Mouse (Mus musculus) kidney, postnatal 25 days (tissue): ENCODE measurements around the gene Hspa5.
"Not testable (repeated sequence)": the region's sequence is repeated elsewhere in the genome, so short reads cannot be mapped to it uniquely, and the experiment has no call there.

Source experiments
- DNase-seq, 2 experiments: peaks; one replicate each; pipeline ENCODE4 v3.0.0; 2021; ENCODE audit warnings: mixed read lengths in 2 of 2

The Hspa5 gene

DNA sequence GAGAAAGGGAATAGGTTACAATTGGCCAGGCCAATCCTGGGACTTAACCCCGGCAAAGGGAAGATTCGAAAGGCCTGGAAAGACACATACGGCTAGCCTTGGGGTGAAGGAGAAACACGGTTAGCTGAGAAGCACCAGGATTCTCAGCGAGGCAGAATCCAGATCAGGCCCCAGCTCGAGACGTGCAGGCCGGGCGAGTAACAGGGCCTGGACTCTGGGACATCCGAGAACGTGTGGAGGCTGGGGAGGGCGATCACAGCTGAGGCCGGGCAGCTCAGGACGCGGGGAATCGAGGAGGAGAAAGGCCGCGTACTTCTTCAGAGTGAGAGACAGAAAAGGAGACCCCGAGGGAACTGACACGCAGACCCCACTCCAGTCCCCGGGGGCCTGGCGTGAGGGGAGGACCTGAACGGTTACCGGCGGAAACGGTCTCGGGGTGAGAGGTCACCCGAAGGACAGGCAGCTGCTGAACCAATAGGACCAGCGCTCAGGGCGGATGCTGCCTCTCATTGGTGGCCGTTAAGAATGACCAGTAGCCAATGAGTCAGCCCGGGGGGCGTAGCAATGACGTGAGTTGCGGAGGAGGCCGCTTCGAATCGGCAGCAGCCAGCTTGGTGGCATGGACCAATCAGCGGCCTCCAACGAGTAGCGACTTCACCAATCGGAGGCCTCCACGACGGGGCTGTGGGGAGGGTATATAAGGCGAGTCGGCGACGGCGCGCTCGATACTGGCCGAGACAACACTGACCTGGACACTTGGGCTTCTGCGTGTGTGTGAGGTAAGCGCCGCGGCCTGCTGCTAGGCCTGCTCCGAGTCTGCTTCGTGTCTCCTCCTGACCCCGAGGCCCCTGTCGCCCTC, at the start of gene Hspa5:
Hspa5 (plus strand) TSS at position 603 of the 859 bp plus-strand sequence.
- DNase-seq = peak; percentile 99 to 100

DNA sequence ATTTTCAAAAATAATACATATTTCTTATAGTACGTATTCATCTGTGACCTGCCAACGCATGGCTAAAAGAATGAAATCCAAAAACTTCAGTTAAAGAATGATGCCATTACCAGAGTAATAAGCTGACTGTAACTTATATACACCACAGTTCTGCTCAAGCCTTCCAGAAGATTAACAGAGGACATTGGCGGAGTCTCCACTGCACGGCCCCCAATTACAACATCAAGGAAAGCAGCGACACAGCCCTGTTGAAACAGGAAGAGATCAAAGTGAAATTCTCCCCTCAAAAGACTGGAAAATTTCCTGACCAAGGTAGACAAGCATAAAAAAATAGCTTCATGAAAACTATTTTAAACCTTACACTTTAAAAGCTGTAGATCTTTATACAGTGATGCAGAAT, 46.5 kb upstream of the Hspa5 start:
- no peak for DNase-seq

- DNase-seq = no peak
Observed at GRCm38 (mm10) chr2:34727045-34727728, 44.6 kb upstream of the Hspa5 start.

DNA sequence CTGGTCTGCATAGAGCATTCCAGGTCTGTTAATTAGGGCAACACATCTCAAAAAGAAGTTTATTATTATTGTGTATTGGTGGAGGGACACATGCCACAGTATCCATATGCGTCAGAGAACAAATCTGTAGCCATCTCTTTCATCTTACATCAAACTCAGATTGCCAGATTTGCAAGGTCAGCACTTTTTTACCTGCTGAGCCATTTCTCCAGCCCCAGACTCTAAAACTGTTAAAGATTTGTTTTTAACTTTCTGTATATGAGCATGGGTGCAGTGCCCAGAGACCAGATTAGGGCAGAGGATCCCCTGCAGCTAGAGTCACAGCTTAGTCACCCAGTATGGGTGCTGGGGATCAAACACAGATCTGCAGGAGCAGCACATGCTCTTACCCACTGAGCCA, 35.1 kb upstream of the Hspa5 start:
- DNase-seq = no peak

DNA sequence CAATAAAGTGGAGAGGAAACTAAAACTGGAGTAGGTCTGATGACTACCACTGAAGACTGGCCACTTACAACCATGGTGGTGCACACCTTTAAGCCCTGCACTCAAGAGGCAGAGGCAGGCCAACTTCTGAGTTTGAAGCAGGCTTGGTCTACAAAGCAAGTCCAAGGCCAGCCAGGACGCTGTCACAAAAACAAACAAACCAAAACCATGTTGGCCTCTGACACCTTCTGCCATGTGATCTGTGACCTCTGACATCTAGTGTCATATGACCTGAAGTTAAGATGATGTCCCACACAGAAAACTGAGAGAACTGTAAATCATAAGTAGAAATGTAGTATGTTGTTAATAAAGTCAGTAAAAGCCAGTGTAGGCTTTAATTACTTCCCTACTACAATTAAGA, 33.9 kb upstream of the Hspa5 start:
- peak; percentile 3 to 32 for DNase-seq

DNA sequence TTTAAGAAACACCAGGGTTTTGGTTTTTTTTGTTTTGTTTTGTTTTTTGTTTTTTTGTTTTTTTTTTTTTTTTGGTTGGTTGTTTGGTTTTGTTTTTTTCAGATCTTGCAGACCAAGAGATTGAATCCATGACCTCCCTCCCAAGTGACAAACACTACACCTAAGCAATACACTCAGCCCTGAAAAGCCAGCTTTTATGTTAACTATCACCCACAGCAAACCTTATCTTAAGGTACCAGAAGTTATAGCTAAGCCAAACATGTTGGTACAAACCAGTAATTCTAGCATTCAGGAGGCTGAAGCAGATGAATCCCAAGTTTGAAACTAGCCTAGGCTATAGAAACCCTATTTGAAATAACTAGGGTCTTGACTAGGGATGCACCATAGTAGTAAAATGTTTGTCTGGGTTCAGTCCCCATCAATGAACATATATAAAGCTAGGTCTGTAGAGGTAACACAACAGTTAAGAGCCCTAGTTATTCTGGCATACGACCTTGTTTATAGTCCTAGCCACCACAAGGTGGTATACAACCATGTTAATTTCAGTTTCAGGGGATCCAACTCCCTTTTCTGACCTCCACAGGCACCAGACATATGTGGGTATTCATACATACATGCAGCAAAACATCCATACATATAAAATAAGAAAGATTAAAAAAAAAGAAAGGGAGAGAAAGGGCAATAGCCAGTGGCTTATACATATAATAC, 31.9 kb upstream of the Hspa5 start:
- no peak for DNase-seq

DNA sequence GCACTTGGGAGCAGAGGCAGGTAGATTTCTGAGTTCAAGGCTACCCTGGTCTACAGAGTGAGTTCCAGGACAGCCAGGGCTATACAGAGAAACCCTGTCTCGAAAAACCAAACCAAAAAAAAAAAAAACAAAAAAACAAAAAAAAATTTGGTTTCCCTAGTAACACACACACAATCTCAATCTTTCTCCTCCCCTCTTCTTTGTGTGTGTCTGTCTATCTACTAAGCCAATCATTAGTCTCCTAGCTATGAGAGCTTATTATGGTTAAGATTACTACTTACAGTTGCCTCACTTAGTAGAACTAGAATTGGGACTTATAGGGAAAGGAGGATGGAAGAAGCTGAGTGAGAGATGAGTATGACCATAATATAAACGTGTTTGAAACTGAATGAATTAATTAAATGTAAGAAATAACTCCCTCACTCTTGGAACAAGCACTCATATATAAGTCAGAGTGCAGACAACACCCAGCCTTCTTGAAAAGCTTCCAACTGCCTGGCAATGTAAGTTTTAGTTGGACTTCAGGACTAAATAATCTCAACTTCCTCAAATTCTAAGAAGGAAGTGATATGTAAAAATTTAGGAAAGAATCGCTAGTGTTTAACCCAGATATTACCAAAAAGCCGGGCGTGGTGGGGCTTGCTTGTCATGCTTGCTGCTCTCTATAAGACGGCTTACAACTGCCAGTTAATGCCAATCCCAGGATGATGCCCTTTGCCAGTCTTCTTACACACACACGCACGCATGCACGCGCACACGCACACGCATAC, 30.2 kb upstream of the Hspa5 start:
- DNase-seq = no peak

DNA sequence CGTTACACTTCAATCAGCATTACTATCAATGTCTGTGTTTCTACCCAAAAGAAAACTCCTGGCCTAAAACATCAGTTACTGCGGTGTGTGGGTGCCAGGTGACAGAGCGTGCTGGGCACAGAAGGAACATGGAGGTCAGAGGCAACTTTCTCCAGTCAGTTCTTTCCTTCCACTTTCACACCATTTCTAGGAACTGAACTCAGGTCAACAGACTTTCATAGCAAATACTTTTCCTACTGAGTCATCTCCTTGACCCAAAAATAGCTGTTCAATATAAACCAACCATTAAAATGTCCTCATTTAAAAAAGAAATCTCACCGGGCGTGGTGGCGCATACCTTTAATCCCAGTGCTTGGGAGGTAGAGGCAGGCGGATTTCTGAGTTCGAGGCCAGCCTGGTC, 29.1 kb upstream of the Hspa5 start:
- DNase-seq = no peak

DNA sequence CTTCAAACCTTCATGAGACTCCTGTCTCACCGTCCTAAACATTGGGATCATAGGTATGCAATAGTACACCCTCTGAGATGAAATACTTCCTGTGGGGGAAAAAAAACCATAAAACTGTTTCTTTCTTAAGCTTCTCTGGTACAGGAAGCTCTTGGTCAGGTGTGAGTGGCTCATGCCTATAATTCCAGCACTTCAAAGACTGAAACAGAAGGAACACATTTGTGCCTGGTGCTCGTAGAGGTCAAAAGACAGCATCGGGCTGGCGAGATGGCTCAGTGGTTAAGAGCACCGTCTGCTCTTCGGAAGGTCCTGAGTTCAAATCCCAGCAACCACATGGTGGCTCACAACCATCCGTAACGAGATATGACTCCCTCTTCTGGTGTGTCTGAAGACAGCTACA, 27.3 kb upstream of the Hspa5 start:
- DNase-seq = no peak

DNA sequence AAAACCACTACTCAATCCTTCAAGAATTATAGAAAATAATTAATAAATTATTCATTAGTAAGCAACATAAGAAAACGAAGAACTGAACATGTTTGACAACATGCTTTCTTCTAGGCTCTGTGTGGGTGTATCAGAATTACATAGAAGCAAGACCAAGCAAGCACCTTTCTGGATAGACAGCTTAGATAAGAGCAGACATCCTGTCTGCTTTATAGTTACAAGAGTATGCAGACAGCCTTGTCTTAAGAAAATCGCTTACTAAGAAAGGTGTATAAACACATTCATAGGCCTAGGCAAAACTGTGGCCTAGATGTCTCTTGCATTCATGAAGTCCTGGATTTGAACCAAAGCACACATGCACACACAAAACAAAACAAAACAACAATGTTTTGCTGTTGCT, 26.1 kb upstream of the Hspa5 start:
- DNase-seq = no peak

- DNase-seq = no peak
Observed at GRCm38 (mm10) chr2:34748479-34748878, 23.3 kb upstream of the Hspa5 start.

GRCm38 (mm10) chr2:34750245-34750644, 21.5 kb upstream of the Hspa5 start:
- DNase-seq = no peak

GRCm38 (mm10) chr2:34753811-34754550, 17.8 kb upstream of the Hspa5 start:
- DNase-seq = peak; percentile 88 to 96

DNA sequence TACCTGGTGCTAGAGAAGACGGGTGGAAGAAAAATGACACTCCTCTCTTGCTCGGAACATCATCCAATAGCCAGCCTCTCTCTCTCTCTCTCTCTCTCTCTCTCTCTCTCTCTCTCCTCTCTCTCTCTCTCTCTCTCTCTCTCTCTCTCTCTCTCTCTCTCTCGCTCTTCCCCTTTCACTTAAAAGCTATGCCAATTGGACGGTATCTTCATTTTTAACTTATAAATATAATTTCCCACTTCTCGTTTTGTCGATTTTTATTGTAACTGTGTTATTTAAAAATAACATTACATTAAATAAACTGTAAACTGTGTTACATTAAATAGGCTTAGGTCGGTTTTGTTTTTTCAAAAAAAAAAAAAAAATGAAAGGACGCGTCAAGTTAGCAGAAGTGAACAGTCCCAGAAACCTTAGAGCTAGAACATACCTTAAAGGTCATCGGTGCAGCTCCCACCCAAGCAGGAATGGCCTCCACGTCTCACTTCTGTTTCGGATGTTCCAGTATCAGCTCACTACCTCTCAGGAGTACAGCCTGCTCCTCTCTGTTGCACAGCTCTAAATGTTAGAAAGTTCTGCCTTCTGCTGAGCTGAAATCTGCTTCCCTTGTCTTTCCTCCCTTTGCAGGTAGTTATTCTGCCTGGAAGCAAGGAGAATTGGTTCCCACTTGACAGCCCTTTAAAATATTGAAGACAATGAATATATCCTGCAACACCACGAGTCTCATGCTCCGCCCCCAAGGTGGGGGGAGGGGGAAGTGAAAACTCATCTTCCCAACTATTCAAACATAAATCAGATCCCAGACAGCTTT, 17.0 kb upstream of the Hspa5 start, which contains the start of gene Gapvd1:
Gapvd1 (minus strand) TSS at position 682 of the 808 bp plus-strand sequence.
- peak; percentile 45 to 54 for DNase-seq

DNA sequence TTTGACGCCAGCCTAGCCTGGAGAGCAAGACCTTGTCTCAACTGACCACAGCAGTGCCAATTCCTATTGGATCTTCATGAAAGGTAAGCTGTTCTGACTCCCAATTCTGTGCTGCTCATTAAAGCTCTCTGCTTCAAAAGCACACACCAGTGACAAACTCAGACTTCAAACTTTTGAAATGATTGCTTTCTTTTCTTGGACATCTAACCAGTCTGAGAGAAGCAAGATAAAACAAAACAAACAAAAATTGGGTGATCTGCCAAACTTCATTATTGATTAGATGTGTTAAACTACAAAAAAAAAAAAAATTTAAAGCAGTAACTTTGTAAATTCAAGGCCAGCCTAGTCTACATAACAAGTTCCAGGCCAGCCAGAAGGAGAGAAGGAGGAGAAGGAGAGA, 14.4 kb upstream of the Hspa5 start:
- no peak for DNase-seq

GRCm38 (mm10) chr2:34761272-34761671, 10.5 kb upstream of the Hspa5 start:
- DNase-seq = not testable (repeated sequence)

- no peak for DNase-seq
Observed at GRCm38 (mm10) chr2:34762174-34762573, 9.6 kb upstream of the Hspa5 start.

GRCm38 (mm10) chr2:34762872-34763271, 8.9 kb upstream of the Hspa5 start:
- DNase-seq = no peak

GRCm38 (mm10) chr2:34764801-34765200, 7.0 kb upstream of the Hspa5 start:
- DNase-seq = no peak

GRCm38 (mm10) chr2:34770049-34770448, 1.7 kb upstream of the Hspa5 start:
- DNase-seq = no peak

DNA sequence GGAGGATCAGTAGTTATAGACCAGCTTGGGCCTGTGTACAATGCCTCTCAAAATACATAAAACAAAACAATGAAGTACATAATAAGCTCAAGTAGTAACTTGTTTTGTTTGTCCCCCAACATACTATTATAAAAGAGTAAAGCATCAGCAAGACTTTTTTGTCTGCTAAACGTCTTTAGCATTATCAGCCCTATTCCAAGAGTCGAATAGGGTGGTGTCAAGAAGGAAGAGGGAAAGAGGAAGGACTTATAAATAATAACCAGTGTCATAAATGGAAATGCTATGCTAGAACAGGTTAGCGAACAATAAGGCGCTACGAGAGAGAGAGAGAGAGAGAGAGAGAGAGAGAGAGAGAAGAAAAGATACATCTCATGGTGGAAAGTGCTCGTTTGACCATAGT, 819 bp upstream of the Hspa5 start:
- DNase-seq = no peak
